Mouse (Mus musculus) left cerebral cortex, adult 2 months (tissue): Measurements from ENCODE around the gene Lztr1. TPM values are rescaled to one million over a fixed set of nuclear protein-coding genes. Genes with fewer than 3 reads are reported as not detected.
A peak's percentile ranks its signal among the peaks of the same experiment; 100 is the strongest.

ENCODE experiments used
- DNase-seq, 2 experiments: peaks; one replicate each; pipeline ENCODE4 v3.0.0; 2021 to 2022; ENCODE audit warnings: low spot score in 2 of 2, mixed read lengths in 1 of 2; ENCODE audit errors: extremely low spot score in 1 of 2
- H3K27ac ChIP-seq: fragments of 200-600 bp; 2 replicates; pipeline ENCODE4 v1.8.1; 2022
- H3K4me3 ChIP-seq: fragments of 200-600 bp; 2 replicates; pipeline ENCODE4 v1.8.1; 2022
- CTCF ChIP-seq: fragments of 200-600 bp; IDR thresholded peaks from 2 replicates; pipeline ENCODE4 v1.8.1; 2022; ENCODE audit warnings: antibody characterized with exemption, mild to moderate bottlenecking, moderate library complexity
- intact Hi-C: fragments of 180-260 bp; cut with DNase I; formaldehyde crosslinking; loops from one replicate; pipeline ENCODE4 v1.15.1; 2025
- total RNA-seq, 2 experiments: library from RNA; stranded (reverse); gene quantifications; 2 replicates each; pipeline ENCODE4 v1.2.3; 2021

Lztr1 gene
- total RNA-seq, 2 experiments from 2014 or later, result 182 to 193 TPM

GRCm38 (mm10) chr16:17509240-17509597 lies 731 bp downstream of the Lztr1 start:
- TF ChIP-seq CTCF, result no peak
- DNase-seq, result no peak
- Histone ChIP-seq H3K4me3 (peak overlapping the region; percentile 60), H3K27ac (peak overlapping the region; percentile 98)
- intact Hi-C loops, result loop anchor here (5.0 kb wide), 1 partner anchor 37 kb away; no protein-coding TSS in a partner anchor

GRCm38 (mm10) chr16:17510143-17510542 lies 1.7 kb downstream of the Lztr1 start:
- Histone ChIP-seq H3K27ac (no peak overlapping the region), H3K4me3 (peak overlapping the region; percentile 60; the same call in 1 of the 2 replicates)
- no peak for TF ChIP-seq CTCF
- intact Hi-C loops, result no loop called here
- DNase-seq, result no peak

GRCm38 (mm10) chr16:17510686-17511085 lies 2.2 kb downstream of the Lztr1 start:
- no peak for DNase-seq
- no peak for TF ChIP-seq CTCF
- intact Hi-C loops, result no loop called here
- Histone ChIP-seq H3K27ac (no peak overlapping the region), H3K4me3 (no peak overlapping the region)

GRCm38 (mm10) chr16:17511431-17511830 lies 2.9 kb downstream of the Lztr1 start:
- intact Hi-C loops, result no loop called here
- DNase-seq, result no peak
- TF ChIP-seq CTCF, result no peak
- no peak overlapping the region for H3K4me3 ChIP-seq
- no peak overlapping the region for H3K27ac ChIP-seq

- DNase-seq, result no peak
- no peak overlapping the region for H3K4me3 ChIP-seq
- TF ChIP-seq CTCF, result no peak
- H3K27ac ChIP-seq, result no peak overlapping the region
- intact Hi-C loops, result no loop called here
Measured at GRCm38 (mm10) chr16:17518910-17519309, 10.4 kb downstream of the Lztr1 start.

DNA sequence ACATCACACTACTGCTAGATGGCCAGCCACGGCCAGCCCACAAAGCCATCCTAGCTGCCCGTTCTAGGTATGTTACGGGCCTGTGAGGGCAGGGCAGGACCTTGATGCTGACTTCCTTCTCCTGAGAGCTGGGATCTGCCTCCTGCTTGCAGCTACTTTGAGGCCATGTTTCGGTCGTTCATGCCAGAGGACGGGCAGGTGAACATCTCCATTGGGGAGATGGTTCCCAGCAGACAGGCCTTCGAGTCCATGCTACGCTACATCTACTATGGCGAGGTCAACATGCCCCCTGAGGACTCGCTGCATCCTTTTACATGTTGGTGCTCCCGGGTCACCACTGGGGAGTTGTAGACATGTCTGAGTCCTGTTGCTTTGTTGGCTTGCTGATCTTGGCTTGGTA lies 15.7 kb downstream of the Lztr1 start:
- DNase-seq, result no peak
- intact Hi-C loops, result no loop called here

DNA sequence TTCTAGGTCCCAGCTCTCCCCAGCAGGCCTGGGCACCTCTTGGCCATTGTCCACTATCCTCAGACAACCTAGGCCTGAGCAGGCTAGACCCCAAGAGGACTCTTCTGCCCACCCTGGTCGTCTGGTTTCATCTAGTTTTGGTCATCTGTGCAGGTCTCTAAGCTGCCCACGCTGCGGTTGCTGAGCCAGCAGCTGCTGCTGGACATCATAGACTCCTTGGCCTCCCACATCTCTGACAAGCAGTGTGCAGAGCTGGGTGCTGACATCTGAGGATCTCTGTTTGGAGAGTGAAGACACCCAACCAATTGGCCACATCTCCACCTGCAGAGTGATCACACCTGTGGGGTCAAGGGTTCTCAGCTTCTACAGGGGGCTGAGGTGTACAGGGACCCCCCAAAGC lies 17.0 kb downstream of the Lztr1 start:
- H3K27ac ChIP-seq, result no peak overlapping the region
- no peak for TF ChIP-seq CTCF
- no peak overlapping the region for H3K4me3 ChIP-seq
- no peak for DNase-seq
- intact Hi-C loops, result no loop called here

More for the DNA sequence above, 15.7 kb downstream of the Lztr1 start:
- Histone ChIP-seq H3K4me3 (no peak overlapping the region), H3K27ac (no peak overlapping the region)
- TF ChIP-seq CTCF, result no peak

- intact Hi-C loops, result no loop called here
- no peak overlapping the region for H3K27ac ChIP-seq
- no peak overlapping the region for H3K4me3 ChIP-seq
- no peak for TF ChIP-seq CTCF
- DNase-seq, result no peak
Measured at GRCm38 (mm10) chr16:17526223-17526622, 17.7 kb downstream of the Lztr1 start.

DNA sequence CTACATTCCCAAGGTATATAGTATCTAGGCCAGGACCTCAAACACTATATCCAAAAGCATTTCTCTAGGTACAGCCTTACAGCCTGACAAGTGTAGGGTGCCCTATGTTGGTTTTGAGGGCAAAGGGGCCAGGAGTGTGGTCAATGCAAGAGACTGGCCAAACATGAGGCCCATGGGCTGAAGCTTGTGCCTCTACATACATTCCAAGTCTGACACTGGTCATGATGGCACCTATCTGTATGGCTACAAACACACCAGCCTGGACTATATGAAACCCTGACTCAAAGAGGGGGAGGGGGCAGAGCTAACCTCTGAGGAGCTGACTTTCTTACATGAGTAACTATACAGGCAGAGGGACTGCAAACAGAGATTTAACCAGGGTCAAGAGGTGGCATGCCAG lies 19.1 kb downstream of the Lztr1 start:
- no peak overlapping the region for H3K27ac ChIP-seq
- intact Hi-C loops, result no loop called here
- no peak overlapping the region for H3K4me3 ChIP-seq
- no peak for DNase-seq
- TF ChIP-seq CTCF, result no peak

DNA sequence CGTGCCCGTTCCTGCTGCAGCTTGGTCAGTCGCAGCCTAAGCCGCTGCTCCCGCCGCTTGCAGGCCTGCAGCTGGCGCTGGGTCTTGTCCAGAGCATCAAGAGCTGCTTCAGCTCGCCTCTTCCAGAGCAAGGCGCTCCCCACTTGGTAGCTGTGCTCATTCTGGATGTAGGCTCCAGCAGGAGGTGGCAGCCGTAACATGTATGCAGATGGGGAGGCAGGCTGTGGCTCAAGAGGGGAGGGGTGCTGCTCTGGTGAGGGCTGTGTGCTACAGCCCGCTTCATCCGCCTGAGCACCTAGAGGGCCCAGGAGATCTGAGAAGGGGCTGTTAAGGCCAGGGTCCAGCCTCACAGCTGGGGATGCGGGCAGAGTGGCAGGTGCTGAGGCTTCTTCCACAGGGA lies 19.8 kb downstream of the Lztr1 start:
- Histone ChIP-seq H3K4me3 (no peak overlapping the region), H3K27ac (no peak overlapping the region)
- DNase-seq, result no peak
- no peak for TF ChIP-seq CTCF
- intact Hi-C loops, result no loop called here

- H3K27ac ChIP-seq, result peak overlapping the region; percentile 95
- DNase-seq, result no peak
- intact Hi-C loops, result loop anchor here (5.0 kb wide), 3 partner anchors 58 to 123 kb away; partner anchors contain the start of genes Crkl, Pi4ka and Snap29
- TF ChIP-seq CTCF, result no peak
- peak overlapping the region; percentile 61 for H3K4me3 ChIP-seq
Measured at GRCm38 (mm10) chr16:17529981-17530586, 21.6 kb downstream of the Lztr1 start.

GRCm38 (mm10) chr16:17530640-17531288 lies 22.3 kb downstream of the Lztr1 start, which contains the start of gene Thap7:
Thap7 (minus strand) TSS chr16:17531136.
- peak within 1 kb of the TSS; percentile 61 for H3K4me3 ChIP-seq
- no peak for TF ChIP-seq CTCF
- DNase-seq, result peak; percentile 93 to 95
- peak within 1 kb of the TSS; percentile 95 for H3K27ac ChIP-seq
- intact Hi-C loops, result loop anchor here (5.0 kb wide), 3 partner anchors 58 to 123 kb away; partner anchors contain the start of genes Crkl, Pi4ka and Snap29

GRCm38 (mm10) chr16:17532271-17532670 lies 23.8 kb downstream of the Lztr1 start:
- peak; percentile 25 for TF ChIP-seq CTCF
- intact Hi-C loops, result loop anchor here (5.0 kb wide), 3 partner anchors 60 to 125 kb away; partner anchors contain the start of genes Crkl, Pi4ka and Snap29

More at GRCm38 (mm10) chr16:17532271-17532670, 23.8 kb downstream of the Lztr1 start:
- DNase-seq, result no peak
- no peak overlapping the region for H3K4me3 ChIP-seq
- H3K27ac ChIP-seq, result no peak overlapping the region
